Mouse (Mus musculus) left cerebral cortex, postnatal 25 days (tissue): ENCODE results near the gene Gon7. TPM values are rescaled to one million over a fixed set of nuclear protein-coding genes. Genes with fewer than 3 reads are reported as not detected.
A peak's percentile ranks its signal among the peaks of the same experiment; 100 is the strongest.

Experiments used
- DNase-seq, 2 experiments: peaks; one replicate each; pipeline ENCODE4 v3.0.0; 2022; ENCODE audit warnings: low spot score in 2 of 2, mixed read lengths in 1 of 2
- intact Hi-C: fragments of 180-260 bp; cut with DNase I; formaldehyde crosslinking; loops from one replicate; pipeline ENCODE4 v1.15.1; 2025
- total RNA-seq, 2 experiments: library from RNA; stranded (reverse); gene quantifications; 2 replicates each; pipeline ENCODE4 v1.2.3; 2021

Gene Gon7
- total RNA-seq, 2 experiments from 2014 or later, result 16.9 to 18.2 TPM

GRCm38 (mm10) chr12:102743589-102744574 lies 13.7 kb downstream of the Gon7 start, which contains the start of the genes Moap1 and Tmem251:
Moap1 (minus strand) TSS chr12:102743661.
Tmem251 (plus strand) TSS chr12:102743762.
- peak; percentile 93 to 94 for DNase-seq

GRCm38 (mm10) chr12:102743036-102743588 lies 14.5 kb downstream of the Gon7 start:
- intact Hi-C loops, result loop anchor here (2.0 to 10.0 kb wide), 2 partner anchors 14 to 768 kb away; partner anchors contain the start of genes Cpsf2, Gm28051, Gon7 and Ubr7
- DNase-seq, result peak in 1 of 2 experiments; percentile 57

More at GRCm38 (mm10) chr12:102743589-102744574, 13.7 kb downstream of the Gon7 start, which contains the start of the genes Moap1 and Tmem251:
- intact Hi-C loops, result loop anchor here (2.0 to 10.0 kb wide), 2 partner anchors 13 to 769 kb away; partner anchors contain the start of genes Cpsf2, Gm28051, Gon7 and Ubr7

GRCm38 (mm10) chr12:102742056-102742455 lies 15.5 kb downstream of the Gon7 start:
- intact Hi-C loops, result loop anchor here (2.0 to 10.0 kb wide), 2 partner anchors 15 to 767 kb away; partner anchors contain the start of genes Cpsf2, Gm28051, Gon7 and Ubr7

GRCm38 (mm10) chr12:102740285-102740684 lies 17.3 kb downstream of the Gon7 start:
- intact Hi-C loops, result loop anchor here (10.0 kb wide), 1 partner anchor 765 kb away; the partner anchor contains the start of gene Cpsf2
- no peak for DNase-seq

More at GRCm38 (mm10) chr12:102742056-102742455, 15.5 kb downstream of the Gon7 start:
- DNase-seq, result no peak

GRCm38 (mm10) chr12:102739096-102739495 lies 18.5 kb downstream of the Gon7 start:
- no peak for DNase-seq
- intact Hi-C loops, result no loop called here

- peak in 1 of 2 experiments; percentile 47 for DNase-seq
- intact Hi-C loops, result no loop called here
Measured at GRCm38 (mm10) chr12:102733381-102733780, 24.2 kb downstream of the Gon7 start.

- intact Hi-C loops, result no loop called here
- peak in 1 of 2 experiments; percentile 42 for DNase-seq
Measured at GRCm38 (mm10) chr12:102730798-102731619, 26.6 kb downstream of the Gon7 start.

GRCm38 (mm10) chr12:102729855-102730797 lies 27.5 kb downstream of the Gon7 start:
- intact Hi-C loops, result no loop called here
- DNase-seq, result peak; percentile 60 to 81

- peak in 1 of 2 experiments; percentile 29 for DNase-seq
- intact Hi-C loops, result no loop called here
Measured at GRCm38 (mm10) chr12:102725761-102726175, 31.8 kb downstream of the Gon7 start.

GRCm38 (mm10) chr12:102725146-102725545 lies 32.5 kb downstream of the Gon7 start:
- intact Hi-C loops, result no loop called here

GRCm38 (mm10) chr12:102723861-102724260 lies 33.7 kb downstream of the Gon7 start:
- intact Hi-C loops, result no loop called here
- DNase-seq, result peak in 1 of 2 experiments; percentile 89

More at GRCm38 (mm10) chr12:102725146-102725545, 32.5 kb downstream of the Gon7 start:
- DNase-seq, result no peak

GRCm38 (mm10) chr12:102722966-102723365 lies 34.6 kb downstream of the Gon7 start:
- intact Hi-C loops, result no loop called here

GRCm38 (mm10) chr12:102722451-102722850 lies 35.2 kb downstream of the Gon7 start:
- intact Hi-C loops, result no loop called here
- DNase-seq, result no peak

More at GRCm38 (mm10) chr12:102722966-102723365, 34.6 kb downstream of the Gon7 start:
- DNase-seq, result no peak

- peak in 1 of 2 experiments; percentile 56 for DNase-seq
Measured at GRCm38 (mm10) chr12:102719552-102720315, 37.9 kb downstream of the Gon7 start.

GRCm38 (mm10) chr12:102714654-102715395 lies 42.8 kb downstream of the Gon7 start:
- no peak for DNase-seq
- intact Hi-C loops, result loop anchor here (10.0 kb wide), 2 partner anchors 220 to 320 kb away; no protein-coding TSS in a partner anchor

More at GRCm38 (mm10) chr12:102719552-102720315, 37.9 kb downstream of the Gon7 start:
- intact Hi-C loops, result loop anchor here (2.0 to 10.0 kb wide), 4 partner anchors 141 to 325 kb away; no protein-coding TSS in a partner anchor

GRCm38 (mm10) chr12:102714116-102714515 lies 43.5 kb downstream of the Gon7 start:
- no peak for DNase-seq
- intact Hi-C loops, result loop anchor here (10.0 kb wide), 2 partner anchors 219 to 319 kb away; no protein-coding TSS in a partner anchor
